16 mouse cellular contexts compared by ENCODE assay signal in genomic region chr2:72832770-72833169, GRCm38 (mm10).
"Had no signal": no experiment of that assay in that cellular context is flagged by ENCODE, and none has a peak within 500 bp of the region (broad histone marks: within the 10 kb centered on the region; RNA-seq: fewer than 3 reads in every experiment).

No protein-coding gene starts in this region.

- H3K4me1 ChIP-seq: midbrain, embryonic 12.5 days; neural tube, embryonic 15.5 days; stomach, embryonic 15.5 days had no signal

- H3K27me3 ChIP-seq: neural tube, embryonic 15.5 days; stomach, embryonic 15.5 days had no signal

- H3K27ac ChIP-seq: midbrain, embryonic 10.5 days; midbrain, embryonic 12.5 days; neural tube, embryonic 13.5 days; neural tube, embryonic 15.5 days; stomach, embryonic 15.5 days; stomach, postnatal 0 days had no signal

- H3K36me3 ChIP-seq: midbrain, embryonic 10.5 days; midbrain, embryonic 12.5 days; neural tube, embryonic 13.5 days; neural tube, embryonic 15.5 days; stomach, embryonic 15.5 days had no signal

- H3K9ac ChIP-seq: lung, embryonic 14.5 days; midbrain, embryonic 12.5 days; neural tube, embryonic 13.5 days; neural tube, embryonic 15.5 days; stomach, embryonic 15.5 days had no signal

- DNase-seq: lung, embryonic 14.5 days; lung, postnatal 10 days; lung, postnatal 4 days; midbrain, embryonic 14.5 days; right cerebral cortex, postnatal 14 days; thymus, adult 2 months; thymus, postnatal 25 days; thymus, postnatal 4 days had no signal

- H3K9me3 ChIP-seq: midbrain, embryonic 10.5 days; midbrain, embryonic 12.5 days; neural tube, embryonic 13.5 days; neural tube, embryonic 15.5 days; stomach, embryonic 15.5 days had no signal

- ATAC-seq: midbrain, embryonic 16.5 days had no signal

- H3K4me3 ChIP-seq: midbrain, embryonic 10.5 days; midbrain, embryonic 12.5 days; myocyte; neural tube, embryonic 13.5 days; neural tube, embryonic 15.5 days; stomach, embryonic 15.5 days had no signal

- H3K4me2 ChIP-seq: lung, embryonic 14.5 days; midbrain, embryonic 12.5 days; neural tube, embryonic 13.5 days; stomach, embryonic 15.5 days had no signal
